Mouse (Mus musculus) spleen, adult 2 months (tissue): ENCODE data around the gene Baz1a. TPM values are rescaled to one million over a fixed set of nuclear protein-coding genes. Genes with fewer than 3 reads are reported as not detected.

Source experiments
- DNase-seq, 2 experiments: peaks; one replicate each; pipeline versions ENCODE4 v3.0.0 to v3.0.0-alpha.2; 2012 to 2021; ENCODE audit warnings: low spot score in 2 of 2, low read depth in 1 of 2
- H3K27ac ChIP-seq: fragments of 200-500 bp; 2 replicates; pipeline ENCODE4 v1.5.1; 2012; ENCODE audit warnings: low read length, inconsistent platforms; ENCODE audit not compliant: insufficient read depth
- H3K27me3 ChIP-seq: fragments of 200-500 bp; 2 replicates; pipeline ENCODE4 v1.6.1; 2012; ENCODE audit warnings: mild to moderate bottlenecking, moderate library complexity, low read length, inconsistent platforms; ENCODE audit not compliant: control insufficient read depth, insufficient read depth
- H3K36me3 ChIP-seq: fragments of 200-500 bp; 2 replicates; pipeline ENCODE4 v1.6.1; 2012; ENCODE audit warnings: mild to moderate bottlenecking, low read length, inconsistent platforms; ENCODE audit not compliant: control insufficient read depth, insufficient read depth
- H3K4me1 ChIP-seq: fragments of 200-500 bp; 2 replicates; pipeline ENCODE4 v1.6.1; 2011; ENCODE audit warnings: inconsistent platforms; ENCODE audit not compliant: control insufficient read depth, insufficient read depth, insufficient read length
- H3K4me3 ChIP-seq: fragments of 200-500 bp; 2 replicates; pipeline ENCODE4 v1.5.1; 2011; ENCODE audit warnings: mild to moderate bottlenecking, inconsistent platforms; ENCODE audit not compliant: insufficient read depth, insufficient read length; ENCODE audit errors: extremely low read depth
- CTCF ChIP-seq: fragments of 200-500 bp; IDR thresholded peaks from 2 replicates; pipeline ENCODE4 v1.5.1; 2011; ENCODE audit warnings: mild to moderate bottlenecking, inconsistent platforms; ENCODE audit not compliant: insufficient read depth, insufficient read length, insufficient replicate concordance; ENCODE audit errors: extremely low read depth
- POLR2A ChIP-seq: fragments of 200-500 bp; IDR thresholded peaks from 2 replicates; pipeline ENCODE4 v1.6.1; 2011; ENCODE audit warnings: low read depth, low read length, inconsistent platforms
- WGBS: fragments of 180-500 bp; shearing (Covaris S2); methylation state at CpG from one replicate; pipeline ENCODE4 v1.1.7; 2018; 5-methylcytosine and 5-hydroxymethylcytosine counted together
- polyA plus RNA-seq: library from polyadenylated mRNA; depleted of rRNA; stranded (reverse); fragments of >200 nt; gene quantifications from 2 replicates; pipeline ENCODE4 v1.2.3, GENCODE M21; 2012; rRNA removed

Baz1a gene
- polyA plus RNA-seq = 8.1 and 8.2 TPM in 2 replicates

GRCm38 (mm10) chr12:55013626-55014398 lies at the start of gene Baz1a:
Gene Baz1a (minus strand): TSS chr12:55014348.
- Histone ChIP-seq H3K4me3 (no peak within 1 kb of the TSS), H3K27ac (no peak within 1 kb of the TSS), H3K4me1 (peaks cover 12% of the 10 kb centered on the region), H3K27me3 (no peaks in the 10 kb centered on the region), H3K36me3 (no peaks in the 10 kb centered on the region)
- TF ChIP-seq CTCF (no peak), POLR2A (no peak)
- 96% methylated on average over 6 of the region's 6 CpGs for WGBS
- no peak for DNase-seq

DNA sequence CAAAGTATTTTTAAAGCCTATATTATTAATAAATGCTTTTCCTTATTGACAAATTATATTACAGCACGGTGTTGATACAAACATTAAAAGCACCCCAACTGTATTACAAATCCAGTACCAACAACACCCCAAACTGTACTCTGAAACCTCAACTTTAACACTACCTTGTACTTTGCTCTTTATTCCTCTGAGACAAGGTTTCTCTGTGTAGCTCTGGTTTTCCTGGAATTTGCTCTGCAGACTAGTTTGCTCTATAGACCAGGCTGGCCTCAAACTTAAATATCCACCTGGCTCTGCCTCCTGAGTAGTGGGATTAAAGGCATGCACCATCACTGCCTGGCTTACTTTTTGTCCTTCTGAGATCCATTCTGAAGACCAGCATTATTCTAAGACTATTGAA lies 48.0 kb upstream of the Baz1a start:
- no peaks in the 10 kb centered on the region for H3K36me3 ChIP-seq
- DNase-seq = no peak
- TF ChIP-seq CTCF (no peak), POLR2A (no peak)
- H3K4me1 ChIP-seq = no peaks in the 10 kb centered on the region
- no peak overlapping the region for H3K27ac ChIP-seq
- H3K27me3 ChIP-seq = no peaks in the 10 kb centered on the region
- 97% methylated on average over 1 of the region's 1 CpGs for WGBS
- H3K4me3 ChIP-seq = no peak overlapping the region

GRCm38 (mm10) chr12:55061006-55061405 lies 46.9 kb upstream of the Baz1a start:
- no peaks in the 10 kb centered on the region for H3K36me3 ChIP-seq
- no peak for TF ChIP-seq POLR2A
- no peak for TF ChIP-seq CTCF
- no peak overlapping the region for H3K4me3 ChIP-seq
- no peak for DNase-seq
- no peaks in the 10 kb centered on the region for H3K4me1 ChIP-seq
- H3K27ac ChIP-seq = no peak overlapping the region
- 90% methylated on average over 10 of the region's 10 CpGs for WGBS
- no peaks in the 10 kb centered on the region for H3K27me3 ChIP-seq

- H3K27ac ChIP-seq = no peak overlapping the region
- 78% methylated on average over 6 of the region's 6 CpGs for WGBS
These were observed 46.2 kb upstream of the Baz1a start for GRCm38 (mm10) chr12:55060212-55060898.

DNA sequence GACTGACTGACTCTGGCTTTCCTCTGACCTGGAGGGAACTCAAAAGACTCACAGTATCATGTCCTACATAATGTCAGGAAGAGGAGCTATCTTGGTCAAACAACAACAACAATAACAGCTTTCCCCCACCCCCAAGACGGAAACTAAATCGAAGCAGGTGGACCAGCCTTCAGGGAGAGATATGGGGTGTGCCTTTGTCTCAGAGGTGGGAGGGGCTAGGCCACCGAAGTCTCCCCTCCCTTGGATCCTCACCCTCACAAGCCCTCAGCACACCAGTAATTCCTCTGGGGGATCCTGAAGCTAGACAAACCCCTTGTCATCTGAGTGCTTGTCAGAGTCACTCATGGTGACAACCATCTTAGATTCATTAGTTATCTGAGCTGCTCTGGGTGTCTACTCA lies 45.7 kb upstream of the Baz1a start:
- DNase-seq = no peak
- no peaks in the 10 kb centered on the region for H3K4me1 ChIP-seq
- no peaks in the 10 kb centered on the region for H3K27me3 ChIP-seq
- H3K4me3 ChIP-seq = no peak overlapping the region
- no peak overlapping the region for H3K27ac ChIP-seq
- 66% methylated on average over 3 of the region's 3 CpGs for WGBS
- H3K36me3 ChIP-seq = no peaks in the 10 kb centered on the region
- TF ChIP-seq POLR2A (no peak), CTCF (no peak)

More at GRCm38 (mm10) chr12:55060212-55060898, 46.2 kb upstream of the Baz1a start:
- DNase-seq = no peak
- H3K36me3 ChIP-seq = no peaks in the 10 kb centered on the region
- no peak overlapping the region for H3K4me3 ChIP-seq
- H3K4me1 ChIP-seq = no peaks in the 10 kb centered on the region
- H3K27me3 ChIP-seq = no peaks in the 10 kb centered on the region
- TF ChIP-seq POLR2A (no peak), CTCF (no peak)

GRCm38 (mm10) chr12:55058865-55059615 lies 44.9 kb upstream of the Baz1a start:
- Histone ChIP-seq H3K4me1 (no peaks in the 10 kb centered on the region), H3K4me3 (no peak overlapping the region), H3K27ac (no peak overlapping the region), H3K27me3 (no peaks in the 10 kb centered on the region), H3K36me3 (no peaks in the 10 kb centered on the region)
- 86% methylated on average over 6 of the region's 6 CpGs for WGBS
- TF ChIP-seq POLR2A (no peak), CTCF (no peak)
- no peak for DNase-seq
